Mouse (Mus musculus) CH12.LX (cell line): ENCODE results near the gene Pafah2. TPM values are rescaled to one million over a fixed set of nuclear protein-coding genes. Genes with fewer than 3 reads are reported as not detected.

Source experiments
- DNase-seq: peaks from one replicate; pipeline ENCODE4 v3.0.0-alpha.2; 2013; ENCODE audit errors: extremely low read depth
- H3K27ac ChIP-seq: 2 replicates; pipeline ENCODE4 v1.5.1; 2012; ENCODE audit warnings: low read depth, mild to moderate bottlenecking, control low read depth, moderate library complexity; ENCODE audit not compliant: insufficient read depth
- H3K27me3 ChIP-seq: replicated peaks from 2 replicates; pipeline ENCODE3; 2012; ENCODE audit warnings: inconsistent platforms
- H3K36me3 ChIP-seq, 2 experiments: replicated peaks in 1 of 2; 2 replicates each; pipeline versions ENCODE3 to v1.6.1; 2012; ENCODE audit warnings: inconsistent platforms in 1 of 2, low read length in 1 of 2, mild to moderate bottlenecking in 1 of 2, mixed read lengths in 1 of 2, moderate library complexity in 1 of 2; ENCODE audit not compliant: control insufficient read depth in 1 of 2, insufficient read depth in 1 of 2
- H3K4me1 ChIP-seq, 2 experiments: 2 replicates each; pipeline ENCODE4 v1.6.1; 2012; ENCODE audit warnings: inconsistent platforms in 1 of 2, moderate library complexity in 1 of 2; ENCODE audit not compliant: insufficient read depth in 2 of 2, control insufficient read depth in 1 of 2
- H3K4me2 ChIP-seq: 2 replicates; pipeline ENCODE4 v1.6.1; 2012; ENCODE audit warnings: low read depth, mild to moderate bottlenecking, control low read depth; ENCODE audit not compliant: poor library complexity, insufficient read depth, severe bottlenecking
- H3K4me3 ChIP-seq, 3 experiments: fragments of 150-350 bp in 1 of 3; sonication (generic) in 1 of 3; replicated peaks in 1 of 3; 2 replicates each; pipeline versions ENCODE3 to v1.5.1; 2011 to 2012; ENCODE audit warnings: low read depth in 2 of 3, low read length in 2 of 3, mild to moderate bottlenecking in 2 of 3, moderate library complexity in 2 of 3, control low read depth in 1 of 3, improper control_type of control experiment in 1 of 3, inconsistent platforms in 1 of 3, mixed read lengths in 1 of 3; ENCODE audit not compliant: poor library complexity in 1 of 3
- H3K79me2 ChIP-seq: replicated peaks from 2 replicates; pipeline ENCODE4 v1.6.1; 2012; ENCODE audit warnings: mild to moderate bottlenecking, moderate library complexity; ENCODE audit not compliant: control insufficient read depth, poor library complexity, insufficient read depth, severe bottlenecking; ENCODE audit errors: extremely low read depth
- H3K9ac ChIP-seq: 2 replicates; pipeline ENCODE4 v1.6.1; 2012; ENCODE audit warnings: low read depth, mild to moderate bottlenecking, control low read depth, moderate library complexity; ENCODE audit not compliant: insufficient read depth
- H3K9me3 ChIP-seq: replicated peaks from 2 replicates; pipeline ENCODE3; 2012; ENCODE audit warnings: low read length, inconsistent platforms, mixed read lengths
- BHLHE40 ChIP-seq: IDR thresholded peaks from 2 replicates; pipeline ENCODE4 v1.6.1; 2011; ENCODE audit warnings: mild to moderate bottlenecking, low read depth, low read length, improper control_type of control experiment
- CHD1 ChIP-seq: IDR thresholded peaks from 2 replicates; pipeline ENCODE4 v1.6.1; 2012; ENCODE audit warnings: low read depth, low read length, improper control_type of control experiment, inconsistent platforms
- CTCF ChIP-seq, 2 experiments: IDR thresholded peaks in 1 of 2; conservative IDR thresholded peaks in 1 of 2; 2 replicates each; pipeline ENCODE4 v1.5.1; 2011 to 2012; ENCODE audit warnings: low read depth in 2 of 2, low read length in 2 of 2, improper control_type of control experiment in 1 of 2, inconsistent platforms in 1 of 2, mild to moderate bottlenecking in 1 of 2, moderate library complexity in 1 of 2
- E2F4 ChIP-seq: IDR thresholded peaks from 2 replicates; pipeline ENCODE4 v1.6.1; 2011; ENCODE audit warnings: low read depth, low read length, improper control_type of control experiment; ENCODE audit not compliant: insufficient replicate concordance
- ELF1 ChIP-seq: IDR thresholded peaks from 2 replicates; pipeline ENCODE4 v1.6.1; 2014; ENCODE audit warnings: low read depth, mild to moderate bottlenecking, inconsistent platforms, low read length, improper control_type of control experiment
- EP300 ChIP-seq: IDR thresholded peaks from 2 replicates; pipeline ENCODE4 v1.6.1; 2011; ENCODE audit warnings: low read length, improper control_type of control experiment
- HCFC1 ChIP-seq: IDR thresholded peaks from 2 replicates; pipeline ENCODE4 v1.6.1; 2012; ENCODE audit warnings: low read depth, mild to moderate bottlenecking, inconsistent platforms, low read length, improper control_type of control experiment
- KAT2A ChIP-seq: IDR thresholded peaks from 2 replicates; pipeline ENCODE4 v1.6.1; 2012; ENCODE audit warnings: low read length, improper control_type of control experiment, inconsistent platforms; ENCODE audit not compliant: insufficient replicate concordance
- MEF2A ChIP-seq: IDR thresholded peaks from 2 replicates; pipeline ENCODE4 v1.6.1; 2014; ENCODE audit warnings: low read depth, mild to moderate bottlenecking, inconsistent platforms, low read length, improper control_type of control experiment, borderline replicate concordance
- MYC ChIP-seq: IDR thresholded peaks from 2 replicates; pipeline ENCODE4 v1.6.1; 2011; ENCODE audit warnings: low read depth, mild to moderate bottlenecking, improper control_type of control experiment, low read length
- SIN3A ChIP-seq: IDR thresholded peaks from 2 replicates; pipeline ENCODE4 v1.6.1; 2012; ENCODE audit warnings: low read length, improper control_type of control experiment, inconsistent platforms
- USF2 ChIP-seq: conservative IDR thresholded peaks from 2 replicates; pipeline ENCODE4 v1.6.1; 2011; ENCODE audit warnings: low read depth, low read length, improper control_type of control experiment
- ZKSCAN1 ChIP-seq: IDR thresholded peaks from 2 replicates; pipeline ENCODE4 v1.6.1; 2012; ENCODE audit warnings: low read depth, inconsistent platforms, low read length, improper control_type of control experiment, borderline replicate concordance
- ZNF384 ChIP-seq: IDR thresholded peaks from 2 replicates; pipeline ENCODE4 v1.6.1; 2012; ENCODE audit warnings: low read depth, low read length, improper control_type of control experiment, inconsistent platforms
- dilution Hi-C: fragments of 300-500 bp; cut with MboI; formaldehyde crosslinking; loops from 2 replicates; pipeline ENCODE4 v1.14.3; 2020; ENCODE audit warnings: low sequenced_read_pairs; ENCODE audit not compliant: extremely low pct_unique_long_range_greater_than_20kb, extremely low pct_ligation_motif_present
- in situ Hi-C: fragments of 300-500 bp; cut with MboI; formaldehyde crosslinking; loops from 3 replicates; pipeline ENCODE4 v1.14.3; 2019; ENCODE audit warnings: low sequenced_read_pairs, low pct_ligation_motif_present, low pct_unique_long_range_greater_than_20kb, mixed read lengths
- polyA plus RNA-seq: library from polyadenylated mRNA; unstranded; fragments of >175 nt; gene quantifications from 2 replicates; pipeline ENCODE4 v1.2.1, GENCODE M21; 2012; ENCODE audit warnings: low read depth; ENCODE audit not compliant: insufficient read length
- total RNA-seq, 2 experiments: library from RNA; depleted of rRNA; stranded (reverse); fragments of 300-350 nt in 1 of 2; fragments of >200 nt in 1 of 2; gene quantifications; 2 replicates each; pipeline ENCODE4 v1.2.3; 2012 to 2014

Gene Pafah2
- total and polyA plus RNA-seq, 3 experiments = 8.9 to 10.7 (median 10.4) TPM

DNA sequence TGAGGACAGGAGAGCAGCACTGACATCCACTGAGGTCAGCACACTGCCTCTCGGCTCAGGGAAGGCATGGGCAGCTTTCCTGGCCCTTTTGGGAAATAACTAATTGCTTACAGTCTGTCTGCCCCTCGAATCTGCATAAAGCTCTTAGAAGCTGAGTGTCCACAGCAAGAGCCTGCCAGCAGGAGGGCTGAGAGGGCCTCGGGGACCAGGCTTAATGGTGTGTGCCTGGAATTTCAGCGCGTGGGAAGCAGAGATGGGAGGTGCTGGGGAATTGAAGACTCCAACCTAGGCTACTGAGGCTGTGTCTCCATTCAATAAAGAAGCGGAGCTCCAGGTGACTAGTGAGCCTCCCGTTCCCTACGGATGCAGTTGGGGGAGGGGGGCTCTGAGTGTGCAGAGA lies 78.1 kb downstream of the Pafah2 start:
- H3K36me3 ChIP-seq = peaks cover 6 to 15% of the 10 kb centered on the region in 2 experiments
- in situ Hi-C loops = no loop called here

DNA sequence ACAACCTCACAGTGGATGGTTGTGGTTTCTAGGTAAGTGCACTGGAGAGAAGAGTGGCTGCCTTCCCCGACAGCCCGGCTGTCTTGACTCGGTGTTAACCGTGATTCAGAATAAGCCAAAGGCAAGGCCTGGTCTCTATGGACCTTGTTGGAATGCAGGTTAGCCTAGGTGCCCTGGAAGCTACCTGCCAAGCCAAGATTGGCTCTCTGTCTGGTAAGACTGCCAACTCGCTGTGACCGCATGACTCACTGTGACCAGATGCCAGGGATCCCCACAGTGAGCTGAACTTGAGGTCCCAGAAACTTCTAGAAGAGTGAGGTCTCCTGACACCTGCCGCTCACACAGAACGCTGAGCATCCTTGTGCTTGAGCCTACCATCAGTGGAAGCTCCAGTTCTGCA lies 80.8 kb downstream of the Pafah2 start:
- no peak for DNase-seq
- no peak for TF ChIP-seq BHLHE40
- no peak for TF ChIP-seq MEF2A
- TF ChIP-seq E2F4 = no peak
- no peak for TF ChIP-seq MYC
- TF ChIP-seq EP300 = no peak
- no peak for TF ChIP-seq ELF1
- no peak for TF ChIP-seq ZKSCAN1
- no peak for TF ChIP-seq ZNF384
- no peak for TF ChIP-seq CTCF (conservative IDR thresholded peaks at IDR 0.05 in 1 of 2, IDR thresholded peaks at IDR 0.05 in 1 of 2; ENCODE audit: low read depth in 2 of 2, low read length in 2 of 2)
- no peak for TF ChIP-seq SIN3A
- no peak for TF ChIP-seq USF2
- TF ChIP-seq CHD1 = no peak

More for the DNA sequence above, 78.1 kb downstream of the Pafah2 start:
- Histone ChIP-seq H3K27me3 (peaks cover 9% of the 10 kb centered on the region), H3K27ac (no peak overlapping the region), H3K9ac (no peak overlapping the region), H3K9me3 (peaks cover 2% of the 10 kb centered on the region), H3K4me2 (no peak overlapping the region), H3K4me1 (peaks cover 5 to 16% of the 10 kb centered on the region in 2 experiments; a peak in 3 of 4 replicates), H3K79me2 (no peaks in the 10 kb centered on the region; the same call in 1 of the 2 replicates), H3K4me3 (no peak overlapping the region)
- no peak for TF ChIP-seq HCFC1
- TF ChIP-seq KAT2A = no peak
- TF ChIP-seq EP300 = no peak
- dilution Hi-C loops = no loop called here
- DNase-seq = no peak

More for the DNA sequence above, 80.8 kb downstream of the Pafah2 start:
- H3K4me2 ChIP-seq = no peak overlapping the region
- H3K4me1 ChIP-seq = peaks cover 5 to 15% of the 10 kb centered on the region in 2 experiments; a peak in 3 of 4 replicates
- in situ Hi-C loops = loop anchor here (5.0 to 25.0 kb wide), 2 partner anchors 80 to 215 kb away; partner anchors contain the start of genes Grrp1 and Pafah2
- dilution Hi-C loops = no loop called here
- H3K79me2 ChIP-seq = no peaks in the 10 kb centered on the region
- H3K9ac ChIP-seq = no peak overlapping the region
- peaks cover 2 to 9% of the 10 kb centered on the region in 2 experiments for H3K36me3 ChIP-seq
- H3K4me3 ChIP-seq = no peak overlapping the region
- no peak overlapping the region for H3K27ac ChIP-seq
- H3K27me3 ChIP-seq = peaks cover 23% of the 10 kb centered on the region
- H3K9me3 ChIP-seq = no peaks in the 10 kb centered on the region

Other genes with a start within 250 kb of the Pafah2 start
- gene Cep85, start 209.2 kb upstream of the Pafah2 start, total RNA-seq (2012; rRNA removed) = 24.4 and 24.9 TPM in 2 replicates
- 29.4 and 32.8 TPM in 2 replicates for gene Cep85, start 209.2 kb upstream of the Pafah2 start, total RNA-seq (2014; rRNA removed)
- 28.3 and 32.8 TPM in 2 replicates for gene Cep85, start 209.2 kb upstream of the Pafah2 start, polyA plus RNA-seq
- not detected in 2 replicates for gene Gm7534, start 193.3 kb upstream of the Pafah2 start, total RNA-seq (2012; rRNA removed)
- not detected in 2 replicates for gene Gm7534, start 193.3 kb upstream of the Pafah2 start, total RNA-seq (2014; rRNA removed)
- gene Gm7534, start 193.3 kb upstream of the Pafah2 start, polyA plus RNA-seq = not detected in 2 replicates
- gene Catsper4, start 168.9 kb upstream of the Pafah2 start, total RNA-seq (2012; rRNA removed) = not detected in 2 replicates
- gene Catsper4, start 168.9 kb upstream of the Pafah2 start, total RNA-seq (2014; rRNA removed) = not detected in 2 replicates
- gene Catsper4, start 168.9 kb upstream of the Pafah2 start, polyA plus RNA-seq = not detected in 2 replicates
- gene Cnksr1, start 157.9 kb upstream of the Pafah2 start, total RNA-seq (2012; rRNA removed) = 0.08 and 0.13 TPM in 2 replicates
- gene Cnksr1, start 157.9 kb upstream of the Pafah2 start, total RNA-seq (2014; rRNA removed) = not detected in 2 replicates
- 0.16 TPM in 1 of 2 replicates, not detected in the other for gene Cnksr1, start 157.9 kb upstream of the Pafah2 start, polyA plus RNA-seq
- gene E130218I03Rik, start 152.7 kb upstream of the Pafah2 start, total RNA-seq (2012; rRNA removed) = 2.9 TPM in 2 replicates
- 0.43 TPM in 1 of 2 replicates, not detected in the other for gene E130218I03Rik, start 152.7 kb upstream of the Pafah2 start, total RNA-seq (2014; rRNA removed)
- gene E130218I03Rik, start 152.7 kb upstream of the Pafah2 start, polyA plus RNA-seq = 1.6 and 2.5 TPM in 2 replicates
- gene Zfp593, start 150.7 kb upstream of the Pafah2 start, total RNA-seq (2012; rRNA removed) = 29.1 and 32.3 TPM in 2 replicates
- gene Zfp593, start 150.7 kb upstream of the Pafah2 start, total RNA-seq (2014; rRNA removed) = 31.2 and 34.7 TPM in 2 replicates
- gene Zfp593, start 150.7 kb upstream of the Pafah2 start, polyA plus RNA-seq = 27.9 and 28.9 TPM in 2 replicates
- gene Gm30191, start 149.4 kb upstream of the Pafah2 start, total RNA-seq (2012; rRNA removed) = not detected in 2 replicates
- gene Gm30191, start 149.4 kb upstream of the Pafah2 start, total RNA-seq (2014; rRNA removed) = not detected in 2 replicates
- not detected in 2 replicates for gene Gm30191, start 149.4 kb upstream of the Pafah2 start, polyA plus RNA-seq
- not detected in 2 replicates for gene Grrp1, start 142.2 kb upstream of the Pafah2 start, total RNA-seq (2012; rRNA removed)
- not detected in 2 replicates for gene Grrp1, start 142.2 kb upstream of the Pafah2 start, total RNA-seq (2014; rRNA removed)
- gene Grrp1, start 142.2 kb upstream of the Pafah2 start, polyA plus RNA-seq = not detected in 2 replicates
- gene Pdik1l, start 108.4 kb upstream of the Pafah2 start, total RNA-seq (2012; rRNA removed) = 14.6 and 16.1 TPM in 2 replicates
- gene Pdik1l, start 108.4 kb upstream of the Pafah2 start, total RNA-seq (2014; rRNA removed) = 13.7 and 14.8 TPM in 2 replicates
- 12.1 and 15.6 TPM in 2 replicates for gene Pdik1l, start 108.4 kb upstream of the Pafah2 start, polyA plus RNA-seq
- gene Trim63, start 81.2 kb upstream of the Pafah2 start, total RNA-seq (2012; rRNA removed) = 0.25 TPM in 1 of 2 replicates, not detected in the other
- 0.16 TPM in 1 of 2 replicates, not detected in the other for gene Trim63, start 81.2 kb upstream of the Pafah2 start, total RNA-seq (2014; rRNA removed)
- gene Trim63, start 81.2 kb upstream of the Pafah2 start, polyA plus RNA-seq = 0.38 and 0.49 TPM in 2 replicates
- gene Slc30a2, start 53.1 kb upstream of the Pafah2 start, total RNA-seq (2012; rRNA removed) = 8.9 and 9.7 TPM in 2 replicates
- 4.5 and 5.1 TPM in 2 replicates for gene Slc30a2, start 53.1 kb upstream of the Pafah2 start, total RNA-seq (2014; rRNA removed)
- gene Slc30a2, start 53.1 kb upstream of the Pafah2 start, polyA plus RNA-seq = 22.4 and 23.6 TPM in 2 replicates
- 1.0 and 4.5 TPM in 2 replicates for gene Extl1, start 12.5 kb upstream of the Pafah2 start, total RNA-seq (2012; rRNA removed)
- gene Extl1, start 12.5 kb upstream of the Pafah2 start, total RNA-seq (2014; rRNA removed) = 0.36 and 0.54 TPM in 2 replicates
- 1.6 TPM in 2 replicates for gene Extl1, start 12.5 kb upstream of the Pafah2 start, polyA plus RNA-seq
- 39.4 and 48.0 TPM in 2 replicates for gene Stmn1, start 72.0 kb downstream of the Pafah2 start, total RNA-seq (2012; rRNA removed)
- 31.2 and 33.6 TPM in 2 replicates for gene Stmn1, start 72.0 kb downstream of the Pafah2 start, total RNA-seq (2014; rRNA removed)
- gene Stmn1, start 72.0 kb downstream of the Pafah2 start, polyA plus RNA-seq = 34.7 and 38.3 TPM in 2 replicates
- 1.3 and 2.7 TPM in 2 replicates for gene Paqr7, start 100.4 kb downstream of the Pafah2 start, total RNA-seq (2012; rRNA removed)
- 0.43 and 0.55 TPM in 2 replicates for gene Paqr7, start 100.4 kb downstream of the Pafah2 start, total RNA-seq (2014; rRNA removed)
- gene Paqr7, start 100.4 kb downstream of the Pafah2 start, polyA plus RNA-seq = 0.74 and 0.89 TPM in 2 replicates
- 11.7 and 14.1 TPM in 2 replicates for gene Aunip, start 114.7 kb downstream of the Pafah2 start, total RNA-seq (2012; rRNA removed)
- 11.5 and 14.4 TPM in 2 replicates for gene Aunip, start 114.7 kb downstream of the Pafah2 start, total RNA-seq (2014; rRNA removed)
- 14.9 and 17.0 TPM in 2 replicates for gene Aunip, start 114.7 kb downstream of the Pafah2 start, polyA plus RNA-seq
- 16.2 and 19.5 TPM in 2 replicates for gene Mtfr1l, start 139.1 kb downstream of the Pafah2 start, total RNA-seq (2012; rRNA removed)
- 27.8 and 34.0 TPM in 2 replicates for gene Mtfr1l, start 139.1 kb downstream of the Pafah2 start, total RNA-seq (2014; rRNA removed)
- gene Mtfr1l, start 139.1 kb downstream of the Pafah2 start, polyA plus RNA-seq = 33.2 and 36.5 TPM in 2 replicates
- 0.38 and 0.64 TPM in 2 replicates for gene Selenon, start 155.8 kb downstream of the Pafah2 start, total RNA-seq (2012; rRNA removed)
- 0.24 and 0.27 TPM in 2 replicates for gene Selenon, start 155.8 kb downstream of the Pafah2 start, total RNA-seq (2014; rRNA removed)
- 0.65 and 1.0 TPM in 2 replicates for gene Selenon, start 155.8 kb downstream of the Pafah2 start, polyA plus RNA-seq